Mouse (Mus musculus) spleen, postnatal 4 days (tissue): ENCODE results near the gene C1qa.

ENCODE experiments used
- DNase-seq, 2 experiments: peaks; one replicate each; pipeline ENCODE4 v3.0.0; 2022; ENCODE audit warnings: low spot score in 2 of 2

The C1qa gene

DNA sequence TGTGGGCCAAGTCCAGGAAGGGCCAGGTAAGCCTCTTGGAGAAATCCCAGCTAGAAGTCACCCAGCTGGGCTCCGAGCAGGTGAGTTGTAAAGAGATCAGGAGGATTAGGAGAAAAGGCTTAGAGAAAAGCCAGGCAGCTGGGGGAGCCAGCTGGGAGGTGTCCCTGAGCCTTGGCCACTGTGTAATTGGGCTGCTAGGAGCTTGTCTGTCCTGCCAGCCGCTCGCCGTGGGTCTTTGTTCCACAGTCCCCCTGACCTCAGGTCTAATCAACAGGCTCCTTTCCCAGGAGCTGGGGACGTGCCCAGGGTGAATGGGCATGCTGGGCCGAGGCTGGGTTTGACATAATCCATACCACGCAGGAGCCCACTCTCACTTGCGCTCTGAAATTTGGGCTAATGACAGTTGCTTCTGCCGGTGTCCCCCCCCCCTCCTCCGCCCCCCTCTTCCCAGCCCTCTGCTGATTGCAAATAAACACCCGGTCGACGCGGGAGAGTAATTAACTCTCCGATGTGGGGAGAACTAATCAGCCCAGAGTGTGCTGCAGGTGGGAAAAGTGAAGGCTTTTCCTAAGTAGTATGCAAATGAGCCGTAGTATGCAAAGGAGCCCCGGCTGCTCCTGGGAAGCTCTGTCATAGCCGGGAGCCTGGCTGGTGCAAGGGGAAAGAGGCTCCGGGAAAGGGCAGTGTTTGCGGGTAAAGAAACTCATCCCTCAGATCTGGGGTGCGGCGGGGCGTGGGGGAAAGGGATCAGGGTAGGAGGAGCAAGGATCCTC, 6.3 kb upstream of the C1qa start:
- no peak for DNase-seq

DNA sequence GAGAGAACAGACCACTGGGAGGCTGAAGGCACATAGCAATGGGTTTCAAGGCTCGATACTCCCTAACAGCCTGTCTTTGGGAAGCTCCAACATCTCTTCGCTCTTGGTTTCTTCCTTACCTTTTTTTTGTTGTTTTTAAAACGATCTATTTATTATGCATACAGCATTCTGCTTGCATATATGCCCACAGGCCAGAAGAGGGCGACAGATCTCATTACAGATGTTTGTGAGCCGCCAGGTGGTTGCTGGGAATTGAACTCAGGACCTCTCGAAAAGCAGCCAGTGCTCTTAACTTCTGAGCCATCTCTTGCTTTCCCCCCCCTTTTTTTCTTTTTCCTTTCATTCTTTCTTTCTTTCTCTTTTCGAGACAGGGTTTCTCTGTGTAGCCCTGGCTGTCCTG, 551 bp upstream of the C1qa start:
- no peak for DNase-seq

DNA sequence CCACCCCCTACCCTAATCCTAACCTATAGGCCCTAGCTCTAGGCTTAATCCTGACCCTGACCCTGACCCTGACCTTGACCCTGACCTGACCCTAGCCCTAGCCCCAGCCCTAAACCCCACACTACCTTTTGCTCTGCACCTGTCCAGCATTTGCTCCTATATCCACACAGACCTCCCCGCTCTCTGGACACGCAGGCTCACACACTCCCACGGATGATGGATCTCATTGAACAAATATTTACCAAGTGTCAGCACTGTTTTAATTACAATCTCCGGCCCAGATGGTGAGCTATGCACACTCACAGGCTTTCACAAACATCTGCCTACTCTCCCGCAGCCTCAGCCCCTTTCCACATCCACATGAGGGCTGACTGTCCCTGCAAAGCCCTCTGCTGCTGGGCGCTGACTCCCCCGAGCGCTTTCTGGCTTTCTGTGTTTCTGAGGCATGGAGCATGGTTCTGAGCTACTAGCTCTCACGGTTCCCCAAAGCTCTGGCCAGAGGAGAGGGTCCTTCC, 462 bp downstream of the C1qa start:
- DNase-seq: no peak

DNA sequence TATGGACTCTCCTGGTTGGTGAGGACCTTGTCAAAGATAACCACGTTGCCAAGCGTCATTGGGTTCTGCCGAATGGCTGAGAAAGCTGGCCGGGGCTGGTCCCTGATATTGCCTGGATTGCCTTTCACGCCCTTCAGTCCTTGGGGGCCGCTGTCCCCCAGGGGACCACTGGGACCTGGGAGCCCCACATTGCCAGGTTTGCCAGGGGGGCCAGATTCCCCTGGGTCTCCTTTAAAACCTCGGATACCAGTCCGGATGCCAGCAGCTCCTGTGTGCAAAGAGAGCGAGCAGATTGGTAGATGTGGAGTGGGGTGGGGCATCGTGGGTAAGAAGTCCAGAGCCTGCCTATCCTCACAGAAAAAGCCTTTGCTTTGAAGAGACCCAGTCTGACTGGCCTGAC, 2.1 kb downstream of the C1qa start:
- no peak for DNase-seq

DNA sequence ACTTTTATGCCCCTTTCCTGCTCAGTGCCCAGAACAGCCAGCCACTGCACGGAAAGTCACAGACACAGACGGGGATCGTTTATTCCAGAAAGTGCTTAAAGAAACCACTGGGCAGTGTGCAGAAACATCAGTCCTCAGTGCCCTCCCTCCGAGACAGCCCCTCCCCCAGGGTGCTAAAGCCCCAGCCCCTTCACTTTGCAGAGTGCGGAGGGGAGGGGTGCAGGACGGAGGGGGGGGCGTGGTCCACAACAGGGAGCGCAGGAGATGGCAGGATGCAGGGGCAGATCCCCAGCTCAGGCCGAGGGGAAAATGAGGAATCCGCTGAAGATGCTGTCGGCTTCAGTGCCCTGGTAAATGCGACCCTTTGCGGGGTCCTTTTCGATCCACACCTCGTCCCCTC, 2.7 kb downstream of the C1qa start:
- DNase-seq: no peak

DNA sequence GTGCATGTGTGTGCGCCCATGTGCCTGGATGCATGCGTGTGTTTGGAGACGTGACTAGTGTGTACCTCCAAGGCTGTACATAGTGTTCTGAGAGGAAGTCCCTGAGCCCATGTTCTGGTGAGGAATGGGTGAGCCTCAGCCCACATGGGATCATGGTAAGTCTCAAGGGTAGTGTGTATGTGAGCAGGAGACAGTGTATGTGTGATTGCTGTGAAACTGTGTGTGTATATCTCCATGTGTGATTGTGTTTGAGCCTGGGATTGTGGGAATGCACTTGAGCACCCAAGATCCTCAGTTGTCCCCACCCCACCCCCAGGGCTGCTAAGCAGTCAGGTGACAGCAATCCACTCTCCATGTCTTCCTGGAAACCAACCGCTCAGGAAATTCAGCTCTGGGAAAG, 3.8 kb downstream of the C1qa start:
- no peak for DNase-seq

DNA sequence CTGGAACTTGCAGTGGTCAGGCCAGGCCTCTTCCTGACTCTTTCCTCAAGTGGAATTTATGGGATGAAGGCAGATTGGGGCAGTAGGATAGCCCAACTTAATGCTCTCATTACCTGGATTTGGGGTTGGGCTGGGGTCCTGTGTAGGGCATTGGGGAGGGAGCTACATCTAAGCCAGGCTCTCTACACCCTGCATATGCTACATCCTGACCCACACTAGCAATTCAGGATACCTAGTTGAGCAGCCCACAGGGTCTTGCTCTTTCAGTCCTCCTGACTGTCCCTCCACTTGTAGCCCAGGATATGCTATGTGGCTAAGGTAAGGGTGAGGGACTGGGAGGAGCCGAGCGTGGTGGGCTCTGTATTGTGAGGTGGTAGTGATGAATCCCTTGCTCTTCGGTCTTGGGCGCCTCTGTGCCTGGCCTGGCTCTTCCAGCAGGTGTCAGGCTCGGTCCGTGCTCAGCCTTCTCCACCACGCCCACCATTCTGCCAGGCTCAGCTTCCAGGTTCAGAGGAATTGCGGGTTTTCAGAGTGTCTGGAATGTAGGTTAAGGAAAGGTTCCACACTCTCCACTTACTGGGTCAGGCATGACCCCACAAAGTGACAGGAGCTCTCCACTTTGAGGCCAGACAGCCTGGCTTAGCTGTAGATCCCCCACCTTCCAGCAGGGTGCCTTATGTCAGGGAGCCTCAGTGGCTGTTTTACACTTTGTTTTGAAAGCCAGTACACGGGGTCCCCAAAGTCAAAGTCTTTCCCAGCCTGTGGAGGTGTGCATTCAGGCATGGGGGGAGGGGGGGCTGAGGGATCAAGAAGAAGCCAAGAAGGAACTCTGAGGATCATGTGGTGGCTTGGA, 4.7 kb downstream of the C1qa start:
- DNase-seq: no peak

DNA sequence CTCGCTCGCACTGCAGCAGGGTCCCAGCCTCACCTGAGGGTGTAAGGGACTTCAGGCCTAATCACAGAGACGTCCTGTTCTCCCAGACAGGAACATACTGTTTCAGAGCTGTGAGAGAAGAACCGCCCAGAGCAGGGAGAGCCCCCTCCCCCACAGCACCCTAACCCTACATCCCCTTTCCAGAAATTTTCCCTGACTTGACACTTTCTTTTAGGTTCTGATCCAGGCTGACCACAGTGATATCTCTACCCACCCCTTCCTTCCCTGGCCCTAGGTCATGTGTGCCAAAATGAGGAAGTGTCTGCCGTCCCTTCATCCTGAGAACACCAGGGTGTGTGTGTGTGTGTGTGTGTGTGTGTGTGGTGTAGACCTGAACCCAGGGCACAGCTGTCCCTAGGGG, 5.8 kb downstream of the C1qa start, which contains the start of gene C1qc:
Gene C1qc (minus strand): TSS at position 255 of the 400 bp plus-strand sequence.
- no peak for DNase-seq

DNA sequence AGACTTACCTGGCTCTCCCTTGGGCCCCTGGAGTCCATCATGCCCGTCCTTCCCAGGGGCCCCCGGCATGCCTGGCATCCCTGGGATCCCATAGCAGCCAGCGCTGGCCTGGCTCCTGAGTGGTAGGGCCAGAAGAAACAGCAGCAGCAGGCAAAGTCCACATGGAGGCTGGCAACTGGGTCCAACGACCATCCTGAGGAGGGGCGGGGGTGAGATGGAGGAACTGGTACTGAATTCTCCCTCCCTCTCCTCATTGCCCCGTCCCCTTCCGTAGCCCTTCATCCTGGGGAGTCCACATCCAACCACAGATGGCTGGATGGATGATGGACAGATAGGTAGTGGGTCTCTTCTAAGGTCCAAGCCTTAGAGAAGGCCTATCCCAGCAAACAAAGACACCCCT, 6.2 kb downstream of the C1qa start:
- DNase-seq: no peak

DNA sequence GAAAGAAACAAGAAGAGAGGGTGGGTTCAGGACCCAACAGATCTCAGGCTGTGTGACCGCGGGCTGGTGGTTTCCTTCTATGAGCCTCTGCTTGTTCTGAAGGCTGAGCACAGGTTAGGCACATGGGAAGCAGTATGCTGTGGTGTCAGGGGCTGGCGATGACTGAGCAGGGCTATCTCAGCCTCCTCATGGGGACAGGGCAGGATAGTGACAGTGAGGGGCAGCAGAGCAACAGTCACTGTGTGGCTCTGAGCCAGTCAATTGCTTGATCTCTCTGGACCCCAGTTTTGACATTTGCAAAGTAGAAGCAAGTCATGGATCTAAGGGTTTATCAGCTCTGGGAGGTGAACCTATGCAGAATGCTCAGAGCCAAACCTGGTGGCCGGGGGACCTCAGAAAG, 7.5 kb downstream of the C1qa start:
- DNase-seq: no peak

DNA sequence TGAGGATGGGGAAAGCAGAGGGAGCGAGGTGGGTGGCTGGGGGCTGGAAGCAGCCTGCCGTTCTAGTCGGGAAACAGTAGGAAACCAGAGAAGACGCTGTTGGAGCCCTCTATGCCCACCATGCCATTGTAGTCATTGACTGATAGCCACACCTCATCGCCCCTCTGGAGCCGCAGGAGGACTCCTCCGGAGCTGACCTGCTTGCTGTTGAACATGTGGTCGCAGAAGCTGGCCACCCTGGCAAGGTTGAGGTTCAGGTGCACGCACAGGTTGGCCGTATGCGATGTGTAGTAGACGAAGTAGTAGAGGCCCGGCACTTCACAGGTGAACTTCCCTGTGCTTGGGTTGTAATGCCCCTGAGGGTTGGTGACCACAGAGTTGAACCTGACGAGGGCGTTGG, 8.6 kb downstream of the C1qa start:
- no peak for DNase-seq

DNA sequence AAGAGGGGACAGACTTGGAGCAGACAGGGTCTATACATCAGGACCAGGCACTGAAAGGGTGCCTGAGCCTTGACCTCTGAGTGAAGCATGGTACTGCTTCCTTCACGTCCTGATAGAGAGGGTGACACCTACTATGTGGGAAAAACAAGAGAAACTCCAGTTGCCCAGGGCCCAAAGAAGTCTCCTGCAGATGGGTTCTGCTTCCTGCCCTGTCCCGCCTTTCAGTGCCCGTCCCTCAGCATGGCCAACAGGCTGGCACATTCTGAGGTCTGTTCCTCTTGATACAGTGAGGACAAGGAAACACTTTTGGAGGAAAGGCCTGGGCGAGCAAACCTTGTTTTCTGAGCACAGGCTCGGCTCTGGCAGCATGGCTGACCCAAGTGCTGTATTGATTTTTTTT, 10.9 kb downstream of the C1qa start:
- DNase-seq: no peak

DNA sequence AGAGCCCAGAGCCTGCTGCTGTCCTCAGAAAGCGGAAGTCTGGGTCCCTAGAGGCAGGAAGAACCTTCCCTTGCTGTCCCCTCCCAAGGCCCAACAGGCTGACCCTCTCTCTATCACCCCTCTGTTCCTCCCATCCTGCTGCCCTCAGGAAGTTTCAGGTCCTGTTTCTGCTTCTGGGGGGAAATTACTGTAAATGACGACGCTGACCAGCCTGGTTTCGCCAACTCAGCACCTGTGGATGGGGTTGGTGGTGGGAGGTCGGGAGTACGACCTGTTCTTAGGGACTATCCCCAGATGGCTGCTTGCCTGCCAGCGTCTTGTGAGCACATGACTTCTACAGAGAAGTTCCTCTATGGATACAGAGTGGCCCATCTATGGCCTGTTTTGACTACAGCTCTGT, 12.5 kb downstream of the C1qa start, which contains the start of gene C1qb:
Gene C1qb (minus strand): TSS at position 87 of the 400 bp plus-strand sequence.
- no peak for DNase-seq

DNA sequence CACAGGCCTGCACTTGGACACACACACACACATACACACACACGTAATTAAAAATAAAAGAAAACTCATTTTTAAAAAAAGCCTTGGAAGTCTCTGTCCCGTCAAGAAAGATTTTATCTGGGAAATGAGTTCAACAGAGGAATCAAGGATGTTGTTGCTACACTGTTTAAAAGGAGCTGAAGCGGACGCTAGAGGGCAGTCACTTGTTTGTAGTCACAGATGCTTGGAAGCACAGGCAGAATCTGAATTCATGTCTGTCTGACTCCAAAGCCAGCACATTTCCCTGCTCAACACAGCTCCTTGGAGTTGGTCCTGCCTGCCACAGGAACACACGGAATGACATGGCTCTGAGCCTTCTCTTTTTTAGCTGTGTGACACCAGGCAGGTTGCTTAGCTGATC, 20.0 kb downstream of the C1qa start:
- DNase-seq: no peak

DNA sequence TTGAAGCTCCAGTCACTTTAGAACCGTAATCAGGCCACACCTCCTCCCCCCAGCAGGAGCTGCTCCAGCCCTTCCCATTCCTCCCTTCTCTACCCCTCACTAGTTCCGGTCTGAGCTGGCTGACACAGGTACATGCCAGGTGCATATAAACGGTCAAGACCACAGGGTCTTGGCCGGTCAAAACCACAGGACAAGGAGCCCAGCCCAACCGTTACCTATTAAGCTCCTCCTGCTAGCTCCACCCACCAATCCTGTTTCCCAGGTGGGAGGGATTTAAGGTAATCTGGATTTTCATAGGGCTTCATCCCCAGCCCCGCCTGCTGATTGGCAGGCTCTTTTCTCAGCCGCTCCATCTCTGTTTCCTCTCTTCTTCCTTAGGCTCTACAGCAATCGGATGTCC, 20.4 kb downstream of the C1qa start:
- DNase-seq: no peak

DNA sequence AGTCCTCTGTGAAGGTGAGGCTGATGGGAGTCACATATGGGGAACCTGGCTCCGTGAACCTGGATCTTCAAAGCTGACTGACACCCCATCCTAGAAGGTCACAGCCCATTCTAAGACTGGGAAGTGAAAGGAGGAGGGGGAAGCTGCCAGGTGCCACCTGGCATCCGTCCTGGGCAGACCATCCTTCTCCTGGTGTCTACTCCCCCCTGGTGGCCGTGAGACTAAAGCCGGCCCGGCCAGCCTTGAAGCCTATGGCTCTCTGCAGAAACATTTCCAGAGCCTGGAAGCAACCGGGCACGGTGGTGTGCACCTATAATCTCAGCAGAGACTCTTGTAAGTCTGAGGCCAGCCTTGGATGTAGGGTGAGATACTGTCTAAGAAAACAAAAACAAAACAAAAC, 21.6 kb downstream of the C1qa start:
- no peak for DNase-seq

DNA sequence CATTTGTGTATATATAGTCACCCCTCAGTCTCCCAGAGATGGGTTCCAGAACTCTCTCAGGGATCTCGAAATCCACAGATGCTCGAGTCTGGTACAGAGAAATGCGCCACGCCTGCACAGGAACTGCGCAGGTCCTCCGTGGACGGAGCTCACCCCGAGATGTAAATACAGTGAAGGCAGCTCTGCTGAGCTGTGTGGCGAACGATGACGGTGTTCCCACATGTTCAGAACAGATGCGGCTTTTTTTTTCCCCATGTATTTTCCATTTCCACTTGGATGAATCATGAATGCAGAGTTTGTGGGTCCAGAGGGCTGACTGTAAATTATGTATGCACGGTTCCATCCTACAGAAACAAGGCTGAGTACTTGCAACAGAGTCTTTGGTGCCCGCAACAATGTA, 23.6 kb downstream of the C1qa start:
- DNase-seq: no peak

DNA sequence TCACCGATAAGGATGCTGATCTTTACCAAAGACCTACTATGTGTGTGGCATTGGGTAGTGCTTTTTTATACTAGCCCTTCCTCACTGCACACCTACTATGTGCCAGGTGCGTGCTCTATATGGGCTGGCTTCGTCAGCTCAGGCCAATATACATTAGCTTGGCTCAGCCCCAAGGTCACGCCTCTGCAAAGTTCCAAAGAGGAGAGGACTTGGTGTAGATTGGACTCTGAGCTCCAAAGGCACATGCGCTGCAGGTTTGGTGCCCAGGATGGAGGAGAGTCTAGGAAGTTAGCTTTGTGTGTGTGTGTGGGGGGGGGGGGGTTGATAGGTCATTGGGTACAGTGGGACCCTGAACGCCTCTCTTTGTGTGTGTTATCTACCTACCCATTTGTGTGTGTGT, 30.2 kb downstream of the C1qa start:
- no peak for DNase-seq

DNA sequence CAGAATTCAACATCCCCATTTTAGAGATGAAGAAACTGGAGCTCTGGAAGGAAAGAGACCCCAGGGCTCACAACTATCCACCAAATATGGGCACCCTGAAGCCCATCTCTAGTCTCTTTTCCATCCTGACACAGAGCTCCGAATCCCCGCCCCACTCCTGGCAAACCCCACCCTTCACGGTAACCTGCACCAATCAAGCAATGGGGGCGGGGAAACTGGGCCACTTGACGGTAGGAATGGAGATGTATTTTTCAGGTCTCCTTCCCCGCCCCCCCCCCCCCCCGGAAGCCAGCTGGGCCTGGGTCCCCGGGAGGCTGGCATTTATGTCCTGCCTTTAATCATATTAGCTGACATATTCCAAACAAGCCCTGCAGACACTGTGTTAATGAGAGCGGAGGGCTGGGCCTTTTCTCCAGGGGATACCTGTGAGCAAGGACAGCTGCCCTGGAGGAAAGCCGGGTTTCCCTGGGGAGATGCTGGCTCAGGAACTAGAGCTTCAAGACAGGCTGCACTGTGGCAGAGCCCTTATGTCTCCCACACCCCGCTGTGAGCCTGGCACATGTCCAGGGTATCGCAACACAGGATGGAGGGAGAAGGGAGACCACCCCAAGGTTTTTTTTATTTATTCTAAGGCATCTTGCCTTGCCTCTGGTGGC, 30.8 kb downstream of the C1qa start:
- DNase-seq: no peak

DNA sequence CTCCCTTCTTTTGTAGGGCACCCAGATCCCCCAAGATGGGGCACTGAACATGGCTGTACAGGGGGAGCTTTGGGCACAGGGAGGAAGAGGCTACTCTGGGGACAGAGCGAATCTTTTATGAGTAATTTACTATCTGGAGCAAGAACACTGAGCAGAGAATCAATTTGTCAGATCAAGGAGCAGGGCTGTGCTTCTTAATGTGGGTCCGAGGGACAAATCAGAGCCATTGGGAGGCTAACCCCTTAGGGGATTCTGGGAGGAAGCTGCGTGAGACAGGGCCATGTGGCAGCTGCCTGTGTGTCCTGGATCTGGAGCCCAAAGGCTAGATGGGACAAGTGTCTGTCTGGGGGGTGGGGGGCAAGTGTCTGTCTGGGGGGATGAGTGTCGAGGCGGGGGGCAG, 33.1 kb downstream of the C1qa start:
- DNase-seq: no peak

DNA sequence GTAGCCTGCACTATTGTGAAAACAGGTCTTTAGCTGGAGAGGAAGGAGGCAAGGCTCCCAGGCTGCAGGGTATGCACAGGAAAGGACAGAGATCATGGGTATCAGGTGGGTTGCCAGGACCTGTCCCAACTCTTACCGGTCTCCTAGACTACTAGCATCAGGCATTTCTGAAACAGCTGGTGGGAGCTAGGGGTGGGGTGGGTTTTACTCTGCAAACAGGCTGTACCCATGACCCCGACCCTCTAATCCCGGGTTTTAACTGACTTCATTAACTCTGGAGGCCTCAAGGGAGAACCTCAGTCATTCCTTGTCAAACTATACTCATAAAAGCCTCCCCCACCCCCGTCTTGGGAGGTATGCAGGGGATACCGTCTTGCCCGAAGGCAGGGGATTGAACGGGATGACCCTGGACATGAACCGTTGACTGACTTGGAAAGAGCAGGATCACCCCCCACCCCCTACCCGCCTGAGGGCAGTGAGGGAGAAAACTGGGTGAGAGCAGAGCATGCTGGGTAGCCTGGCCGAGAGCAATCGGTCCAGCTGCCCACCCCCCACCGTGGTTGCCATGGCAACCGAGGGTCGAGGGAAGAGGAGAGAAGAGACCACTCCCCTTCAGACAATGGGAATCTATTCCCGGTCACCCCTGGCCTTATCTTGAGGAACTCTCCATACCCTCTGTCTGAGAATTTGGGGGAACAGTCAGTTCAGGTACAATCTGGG, 33.7 kb downstream of the C1qa start:
- DNase-seq: no peak

DNA sequence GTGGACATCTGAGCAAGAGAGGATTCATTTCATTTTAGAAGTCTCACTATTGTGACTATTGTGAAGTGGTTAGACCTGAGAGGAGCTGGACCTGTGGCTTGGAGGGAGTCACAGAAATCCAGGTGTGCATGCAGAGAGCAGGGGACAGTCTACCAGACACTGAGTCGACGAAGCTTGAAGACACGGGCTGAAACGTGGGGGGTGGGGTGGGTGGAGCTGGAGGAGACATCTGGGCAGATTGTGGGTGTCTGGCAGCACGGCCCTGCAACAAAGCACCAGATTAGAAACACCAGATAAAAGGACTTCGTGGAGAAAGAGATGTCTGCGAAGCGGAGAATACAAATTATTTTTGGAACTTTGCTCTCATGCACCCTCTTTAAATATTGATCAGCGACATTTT, 35.1 kb downstream of the C1qa start:
- DNase-seq: no peak
